Mouse (Mus musculus) intestine, postnatal 0 days (tissue): ENCODE measurements around the gene Ric8b. TPM values are rescaled to one million over a fixed set of nuclear protein-coding genes. Genes with fewer than 3 reads are reported as not detected.

Experiments used
- ATAC-seq: fragments of 200-750 bp; cut with Nextera tagmentation; 2 replicates; pipeline ENCODE4 v1.8.0; 2017; ENCODE audit warnings: mild to moderate bottlenecking, moderate TSS enrichment, moderate library complexity
- H3K27ac ChIP-seq: fragments of 300-500 bp; sonication (generic); 2 replicates; pipeline ENCODE4 v1.5.1; 2014; ENCODE audit warnings: mild to moderate bottlenecking, low read depth, low read length, moderate library complexity
- H3K27me3 ChIP-seq: fragments of 300-500 bp; sonication (generic); replicated peaks from 2 replicates; pipeline ENCODE4 v1.6.1; 2014; ENCODE audit warnings: low read length, mixed read lengths; ENCODE audit not compliant: control insufficient read depth, insufficient read depth
- H3K36me3 ChIP-seq: fragments of 300-500 bp; sonication (generic); 2 replicates; pipeline ENCODE4 v1.6.1; 2014; ENCODE audit warnings: mild to moderate bottlenecking, moderate library complexity; ENCODE audit not compliant: control insufficient read depth, insufficient read depth
- H3K4me1 ChIP-seq: fragments of 300-500 bp; sonication (generic); replicated peaks from 2 replicates; pipeline ENCODE4 v1.6.1; 2014; ENCODE audit warnings: antibody characterized with exemption, low read length, mixed read lengths; ENCODE audit not compliant: control insufficient read depth, insufficient read depth
- H3K4me2 ChIP-seq: fragments of 300-500 bp; sonication (generic); replicated peaks from 2 replicates; pipeline ENCODE4 v1.6.1; 2014; ENCODE audit warnings: low read depth, mild to moderate bottlenecking, moderate library complexity
- H3K4me3 ChIP-seq: fragments of 300-500 bp; sonication (generic); 2 replicates; pipeline ENCODE4 v1.5.1; 2014; ENCODE audit warnings: low read depth, low read length
- H3K9ac ChIP-seq: fragments of 300-500 bp; sonication (generic); 2 replicates; pipeline ENCODE4 v1.6.1; 2014; ENCODE audit warnings: mild to moderate bottlenecking, low read depth, low read length
- H3K9me3 ChIP-seq: fragments of 300-500 bp; sonication (generic); 2 replicates; pipeline ENCODE4 v1.6.1; 2016; ENCODE audit warnings: mixed run types; ENCODE audit not compliant: control insufficient read depth
- CTCF ChIP-seq: sonication (generic); IDR thresholded peaks from 2 replicates; pipeline ENCODE4 v1.5.1; 2016; ENCODE audit warnings: low read depth, mild to moderate bottlenecking, control low read depth, antibody characterized with exemption, moderate library complexity
- WGBS: fragments of 180-500 bp; shearing (Covaris S2); extraction: QIAGEN DNeasy Blood & Tissue Kit; methylation state at CpG from one replicate; pipeline ENCODE4 v1.1.7; 2014; 5-methylcytosine and 5-hydroxymethylcytosine counted together
- polyA plus RNA-seq: library from polyadenylated mRNA; unstranded; fragments of >200 nt; fragmentation: Nextera tagmentation; extraction: Ambion mirVana; gene quantifications from 2 replicates; pipeline ENCODE4 v1.2.1, GENCODE M21; 2015

Gene Ric8b
- polyA plus RNA-seq, 1 experiment from 2014 or later = 6.7 TPM

- Histone ChIP-seq H3K4me2 (no peak overlapping the region), H3K27ac (no peak overlapping the region), H3K9me3 (no peaks in the 10 kb centered on the region), H3K4me3 (no peak overlapping the region), H3K4me1 (no peaks in the 10 kb centered on the region), H3K36me3 (peaks cover 5% of the 10 kb centered on the region; the same call in 1 of the 2 replicates), H3K27me3 (no peaks in the 10 kb centered on the region), H3K9ac (no peak overlapping the region)
- no peak for ATAC-seq
- WGBS = 83% methylated on average over 7 of the region's 7 CpGs
- TF ChIP-seq CTCF = no peak
Observed at GRCm38 (mm10) chr10:85006573-85007310, 89.3 kb downstream of the Ric8b start.

GRCm38 (mm10) chr10:85007861-85008840 is 90.7 kb downstream of the Ric8b start:
- no peak overlapping the region for H3K27ac ChIP-seq
- H3K36me3 ChIP-seq = peaks cover 8% of the 10 kb centered on the region; the same call in 1 of the 2 replicates
- no peaks in the 10 kb centered on the region for H3K27me3 ChIP-seq
- H3K9me3 ChIP-seq = no peaks in the 10 kb centered on the region
- WGBS = 75% methylated on average over 11 of the region's 11 CpGs
- no peak overlapping the region for H3K4me3 ChIP-seq
- no peak for ATAC-seq
- no peak for TF ChIP-seq CTCF
- no peak overlapping the region for H3K4me2 ChIP-seq
- no peak overlapping the region for H3K9ac ChIP-seq
- no peaks in the 10 kb centered on the region for H3K4me1 ChIP-seq

- Histone ChIP-seq H3K4me1 (no peaks in the 10 kb centered on the region), H3K9ac (no peak overlapping the region), H3K4me2 (no peak overlapping the region), H3K9me3 (no peaks in the 10 kb centered on the region), H3K4me3 (no peak overlapping the region), H3K27me3 (no peaks in the 10 kb centered on the region), H3K27ac (no peak overlapping the region), H3K36me3 (peaks cover 16% of the 10 kb centered on the region)
- TF ChIP-seq CTCF = no peak
- WGBS = 88% methylated on average over 2 of the region's 2 CpGs
- ATAC-seq = no peak
Observed at GRCm38 (mm10) chr10:85011066-85011465, 93.7 kb downstream of the Ric8b start.

- H3K4me1 ChIP-seq = no peaks in the 10 kb centered on the region
- H3K4me2 ChIP-seq = no peak overlapping the region
- peaks cover 26% of the 10 kb centered on the region for H3K36me3 ChIP-seq
- 6% methylated on average over 1 of the region's 1 CpGs for WGBS
- TF ChIP-seq CTCF = peak; percentile 86
- no peak for ATAC-seq
- H3K4me3 ChIP-seq = no peak overlapping the region
- no peaks in the 10 kb centered on the region for H3K27me3 ChIP-seq
- no peaks in the 10 kb centered on the region for H3K9me3 ChIP-seq
- H3K27ac ChIP-seq = no peak overlapping the region
- H3K9ac ChIP-seq = no peak overlapping the region
Observed at GRCm38 (mm10) chr10:85013464-85013863, 96.0 kb downstream of the Ric8b start.

GRCm38 (mm10) chr10:85013924-85014428 is 96.6 kb downstream of the Ric8b start:
- Histone ChIP-seq H3K27me3 (no peaks in the 10 kb centered on the region), H3K9ac (no peak overlapping the region), H3K4me3 (no peak overlapping the region), H3K27ac (no peak overlapping the region), H3K4me1 (no peaks in the 10 kb centered on the region), H3K9me3 (no peaks in the 10 kb centered on the region), H3K36me3 (peaks cover 31% of the 10 kb centered on the region), H3K4me2 (no peak overlapping the region)
- ATAC-seq = no peak
- 92% methylated on average over 8 of the region's 8 CpGs for WGBS
- TF ChIP-seq CTCF = no peak

- no peak overlapping the region for H3K9ac ChIP-seq
- peaks cover 35% of the 10 kb centered on the region for H3K36me3 ChIP-seq
- H3K4me2 ChIP-seq = no peak overlapping the region
- no peak overlapping the region for H3K27ac ChIP-seq
- TF ChIP-seq CTCF = no peak
- WGBS = 85% methylated on average over 9 of the region's 9 CpGs
- H3K27me3 ChIP-seq = no peaks in the 10 kb centered on the region
- H3K4me1 ChIP-seq = no peaks in the 10 kb centered on the region
- no peak for ATAC-seq
- no peak overlapping the region for H3K4me3 ChIP-seq
- no peaks in the 10 kb centered on the region for H3K9me3 ChIP-seq
Observed at GRCm38 (mm10) chr10:85014456-85014976, 97.1 kb downstream of the Ric8b start.
